In genomic region chr2:30372726-30373125, GRCm38 (mm10) we compare ENCODE assay signal across 26 mouse cellular contexts.
"Had no signal": no experiment of that assay in that cellular context is flagged by ENCODE, and none has a peak within 500 bp of the region (broad histone marks: within the 10 kb centered on the region; RNA-seq: fewer than 3 reads in every experiment).

No protein-coding gene starts in this region.

- ATAC-seq: forebrain, embryonic 13.5 days; forebrain, embryonic 14.5 days; forebrain, embryonic 15.5 days; forebrain, embryonic 16.5 days; forebrain, postnatal 0 days had no signal

- H3K9ac ChIP-seq: embryonic facial prominence, embryonic 12.5 days; embryonic facial prominence, embryonic 13.5 days; embryonic facial prominence, embryonic 15.5 days; forebrain, embryonic 12.5 days; forebrain, embryonic 13.5 days; forebrain, embryonic 15.5 days; forebrain, postnatal 0 days had no signal

- H3K4me1 ChIP-seq: embryonic facial prominence, embryonic 12.5 days; embryonic facial prominence, embryonic 13.5 days; embryonic facial prominence, embryonic 15.5 days; forebrain, embryonic 10.5 days; forebrain, embryonic 12.5 days; forebrain, embryonic 13.5 days; forebrain, embryonic 15.5 days had no signal

- H3K27ac ChIP-seq: embryonic facial prominence, embryonic 10.5 days; embryonic facial prominence, embryonic 12.5 days; embryonic facial prominence, embryonic 13.5 days; embryonic facial prominence, embryonic 15.5 days; forebrain, embryonic 10.5 days; forebrain, embryonic 12.5 days; forebrain, embryonic 13.5 days; forebrain, embryonic 15.5 days; gastrocnemius, adult 2 months; heart, adult 2 months had no signal

- H3K4me2 ChIP-seq: embryonic facial prominence, embryonic 12.5 days; embryonic facial prominence, embryonic 13.5 days; embryonic facial prominence, embryonic 15.5 days; forebrain, embryonic 12.5 days; forebrain, embryonic 13.5 days; forebrain, embryonic 15.5 days had no signal

- H3K4me3 ChIP-seq: embryonic facial prominence, embryonic 10.5 days; embryonic facial prominence, embryonic 12.5 days; embryonic facial prominence, embryonic 13.5 days; embryonic facial prominence, embryonic 15.5 days; erythroblast, embryonic 14.5 days; forebrain, embryonic 10.5 days; forebrain, embryonic 12.5 days; forebrain, embryonic 13.5 days; forebrain, embryonic 15.5 days; gastrocnemius, adult 2 months; heart, adult 2 months had no signal

- H3K9me3 ChIP-seq: embryonic facial prominence, embryonic 10.5 days; embryonic facial prominence, embryonic 12.5 days; embryonic facial prominence, embryonic 13.5 days; embryonic facial prominence, embryonic 15.5 days; forebrain, embryonic 10.5 days; forebrain, embryonic 12.5 days; forebrain, embryonic 13.5 days; forebrain, embryonic 15.5 days had no signal

- H3K27me3 ChIP-seq: embryonic facial prominence, embryonic 12.5 days; embryonic facial prominence, embryonic 13.5 days; embryonic facial prominence, embryonic 15.5 days; forebrain, embryonic 12.5 days; forebrain, embryonic 13.5 days; forebrain, embryonic 15.5 days had no signal

- DNase-seq: cerebellum, adult 8-10 months; cerebellum, adult 9-10 months; cerebellum, adult 9-11 months; cerebellum, postnatal 14 days; cerebellum, postnatal 36 days; embryo, embryonic 11 days; forebrain, postnatal 0 days; gastrocnemius, adult 2 months; gastrocnemius, postnatal 10 days; gastrocnemius, postnatal 14 days; gastrocnemius, postnatal 25 days; gastrocnemius, postnatal 36 days; heart, adult 11 months; heart, adult 18-20 months; heart, adult 2 months had no signal
